8 mouse cellular contexts compared by ENCODE assay signal in the genomic region with DNA sequence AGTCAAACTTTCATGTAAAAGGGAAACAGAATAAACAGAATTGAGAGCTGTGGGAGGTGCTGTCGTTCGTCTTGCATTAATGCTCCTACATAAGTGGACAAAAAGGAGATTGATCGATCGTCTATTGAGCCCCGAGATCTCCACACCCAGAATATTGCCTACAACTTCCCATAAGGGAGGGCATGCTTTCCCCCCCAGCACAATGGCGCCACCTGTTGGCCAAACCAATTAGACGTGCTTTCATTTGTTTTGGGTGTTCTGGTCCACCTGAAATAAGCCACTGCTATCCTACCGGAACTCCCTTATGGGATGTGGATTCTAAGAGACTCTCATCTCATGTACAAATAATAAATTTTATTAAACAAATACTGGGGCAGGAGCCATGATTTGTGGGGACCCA.
A peak's percentile ranks its signal among the peaks of the same experiment; 100 is the strongest.
DNase-seq lines count a peak whose midpoint lies in the region; ATAC-seq and TF ChIP-seq lines count a peak whose summit lies in the region.

No protein-coding gene starts in this region.

- DNase-seq in forebrain, embryonic 10.5 days (ENCODE audit: extremely low spot score, low spot score), result peak; percentile 29
- DNase-seq in cerebellum, adult 2 months, result peak; percentile 32 to 61
- peak; percentile 22 to 56 for DNase-seq in gastrocnemius, postnatal 36 days
- peak; percentile 69 for DNase-seq in layer of hippocampus, adult 9-11 months
- DNase-seq in stomach, postnatal 0 days (ENCODE audit: low spot score), result peak; percentile 52

- H3K4me1 ChIP-seq in forebrain, embryonic 10.5 days, result 0 out of 2 replicates have a peak, but pooled peaks cover 4% of the 10 kb centered on the region
- H3K4me1 ChIP-seq in forebrain, embryonic 15.5 days, result peaks cover 8% of the 10 kb centered on the region
- H3K4me1 ChIP-seq in E14TG2a.4 (replicated peaks; ENCODE audit: low read depth, low read length), result no peaks in the 10 kb centered on the region
- no peaks in the 10 kb centered on the region for H3K4me1 ChIP-seq in cerebellum, adult 2 months (ENCODE audit: control insufficient read depth, insufficient read depth, low read length)
- no peaks in the 10 kb centered on the region for H3K4me1 ChIP-seq in stomach, postnatal 0 days (replicated peaks; ENCODE audit: control insufficient read depth, insufficient read depth)

- TF ChIP-seq POLR2A in cerebellum, adult 2 months (IDR thresholded peaks at IDR 0.05; ENCODE audit: borderline replicate concordance, insufficient read depth, low read length), result no peak

- TF ChIP-seq CTCF in E14TG2a.4 (conservative IDR thresholded peaks at IDR 0.05; ENCODE audit: low read length), result peak; percentile 68
- peak; percentile 69 for TF ChIP-seq CTCF in cerebellum, adult 2 months (IDR thresholded peaks at IDR 0.05; ENCODE audit: borderline replicate concordance, insufficient read depth, low read depth, low read length)
- peak; percentile 76 for TF ChIP-seq CTCF in stomach, postnatal 0 days (IDR thresholded peaks at IDR 0.05; ENCODE audit: low read depth)

- no peak overlapping the region for H3K27ac ChIP-seq in forebrain, embryonic 10.5 days
- H3K27ac ChIP-seq in forebrain, embryonic 15.5 days (replicated peaks), result no peak overlapping the region
- no peak overlapping the region for H3K27ac ChIP-seq in cerebellum, adult 2 months (ENCODE audit: insufficient read depth, low read length)
- H3K27ac ChIP-seq in stomach, postnatal 0 days (replicated peaks), result no peak overlapping the region

- no peaks in the 10 kb centered on the region for H3K27me3 ChIP-seq in forebrain, embryonic 10.5 days (ENCODE audit: poor library complexity, severe bottlenecking)
- no peaks in the 10 kb centered on the region for H3K27me3 ChIP-seq in forebrain, embryonic 15.5 days
- no peaks in the 10 kb centered on the region for H3K27me3 ChIP-seq in E14TG2a.4 (ENCODE audit: insufficient read depth, low read length)
- H3K27me3 ChIP-seq in cerebellum, adult 2 months (ENCODE audit: control insufficient read depth, insufficient read depth, low read length), result no peaks in the 10 kb centered on the region
- no peaks in the 10 kb centered on the region for H3K27me3 ChIP-seq in stomach, postnatal 0 days (ENCODE audit: control insufficient read depth, insufficient read depth, low read length)

- H3K36me3 ChIP-seq in forebrain, embryonic 10.5 days (replicated peaks), result no peaks in the 10 kb centered on the region
- H3K36me3 ChIP-seq in forebrain, embryonic 15.5 days, result no peaks in the 10 kb centered on the region
- no peaks in the 10 kb centered on the region for H3K36me3 ChIP-seq in E14TG2a.4 (ENCODE audit: insufficient read depth, low read length)
- no peaks in the 10 kb centered on the region for H3K36me3 ChIP-seq in stomach, postnatal 0 days (ENCODE audit: control insufficient read depth, insufficient read depth, low read length)

- H3K9ac ChIP-seq in forebrain, embryonic 15.5 days (replicated peaks), result no peak overlapping the region
- no peak overlapping the region for H3K9ac ChIP-seq in stomach, postnatal 0 days (ENCODE audit: low read length)

- H3K4me2 ChIP-seq in forebrain, embryonic 15.5 days (replicated peaks), result no peak overlapping the region
- no peak overlapping the region for H3K4me2 ChIP-seq in stomach, postnatal 0 days (replicated peaks; ENCODE audit: low read depth)

- no peaks in the 10 kb centered on the region for H3K9me3 ChIP-seq in forebrain, embryonic 10.5 days
- H3K9me3 ChIP-seq in forebrain, embryonic 15.5 days, result no peaks in the 10 kb centered on the region
- H3K9me3 ChIP-seq in E14TG2a.4 (ENCODE audit: low read length), result no peaks in the 10 kb centered on the region
- H3K9me3 ChIP-seq in stomach, postnatal 0 days (ENCODE audit: control insufficient read depth, low read length), result no peaks in the 10 kb centered on the region

- no peak for TF ChIP-seq EP300 in stomach, postnatal 0 days (optimal IDR thresholded peaks at IDR 0.05)

- intact Hi-C loops in gastrocnemius, postnatal 36 days (cut with DNase I), result loop anchor here (10.0 kb wide), 2 partner anchors 459 to 949 kb away; a partner anchor contains a TSS

- 73% methylated on average over 8 of the region's 8 CpGs for WGBS in forebrain, embryonic 10.5 days
- WGBS in forebrain, embryonic 15.5 days, result 65% methylated on average over 8 of the region's 8 CpGs
- WGBS in cerebellum, adult 2 months, result 22% methylated on average over 8 of the region's 8 CpGs
- WGBS in stomach, postnatal 0 days, result 63% methylated on average over 8 of the region's 8 CpGs

- no peak overlapping the region for H3K4me3 ChIP-seq in forebrain, embryonic 10.5 days
- no peak overlapping the region for H3K4me3 ChIP-seq in forebrain, embryonic 15.5 days
- no peak overlapping the region for H3K4me3 ChIP-seq in E14TG2a.4 (replicated peaks; ENCODE audit: low read length)
- H3K4me3 ChIP-seq in cerebellum, adult 2 months (replicated peaks; ENCODE audit: insufficient read depth, low read depth, low read length), result no peak overlapping the region
- no peak overlapping the region for H3K4me3 ChIP-seq in stomach, postnatal 0 days (ENCODE audit: low read depth, low read length)

- ATAC-seq in forebrain, embryonic 15.5 days (replicated peaks), result no peak
- ATAC-seq in megakaryocyte-erythroid progenitor cell, adult 5-6 weeks (replicated peaks; ENCODE audit: low FRiP score, low TSS enrichment, poor library complexity, severe bottlenecking), result peak; percentile 72
- no peak for ATAC-seq in stomach, postnatal 0 days (ENCODE audit: low FRiP score, low TSS enrichment)
